Mouse (Mus musculus): ENCODE data around the gene Abtb2.

Gene Abtb2

DNA sequence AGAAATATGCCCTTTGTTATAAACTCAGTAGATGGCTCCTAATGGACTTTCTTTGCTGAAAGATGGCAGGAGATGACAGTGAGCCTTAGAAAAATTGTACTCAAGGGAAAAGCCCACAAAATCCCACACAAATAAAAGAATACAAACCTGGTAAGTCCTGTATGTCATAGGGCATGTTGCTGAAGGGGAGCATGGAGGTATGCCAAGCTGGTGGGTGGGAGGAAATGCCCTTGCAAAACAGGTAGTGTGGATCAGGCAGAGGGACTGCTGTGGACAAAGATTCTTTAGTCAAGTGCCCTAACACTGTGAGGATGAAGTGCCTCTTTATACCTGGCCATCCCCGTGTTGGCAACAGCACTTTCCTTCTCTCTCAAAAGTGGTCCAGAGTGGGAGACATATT, 126.7 kb downstream of the Abtb2 start:
- no peak for DNase-seq

DNA sequence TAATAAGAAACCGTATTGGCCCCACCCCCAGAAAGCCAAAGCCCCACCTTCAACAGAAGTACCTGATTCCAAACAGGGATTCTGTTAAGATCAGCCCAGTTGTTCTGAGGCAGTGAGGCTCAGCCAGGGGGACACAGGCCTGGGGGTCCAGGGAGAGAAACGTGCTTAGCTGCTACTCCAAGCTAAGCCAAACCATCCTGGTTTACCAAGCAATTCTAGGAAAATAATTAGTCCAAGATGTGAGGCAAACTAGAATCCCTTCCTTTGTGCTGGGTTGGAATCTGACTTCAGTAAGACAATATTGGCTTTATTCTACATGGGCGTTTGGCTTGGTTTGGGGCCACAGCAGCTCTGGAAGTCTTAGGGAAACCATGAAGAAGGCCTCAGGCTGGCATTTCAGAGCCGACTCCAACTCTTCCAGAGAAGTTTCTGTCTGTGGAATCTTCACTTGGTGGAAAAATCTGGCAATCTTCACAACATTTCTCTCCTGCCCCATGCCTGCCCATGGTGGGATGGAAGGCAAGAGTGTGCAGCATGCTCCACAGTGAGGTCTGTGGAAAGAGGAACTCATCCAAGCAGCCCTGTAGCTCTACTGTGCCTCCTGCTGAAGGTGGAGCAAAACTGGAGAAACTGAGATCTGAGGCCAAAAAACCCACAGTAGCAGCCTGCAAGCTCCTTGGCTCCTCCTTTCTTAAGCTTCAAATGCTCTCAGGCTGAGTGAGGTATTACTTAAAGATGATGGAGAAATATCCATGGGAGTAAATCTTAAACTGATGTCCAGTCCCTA, 128.9 kb downstream of the Abtb2 start:
- DNase-seq: no peak

DNA sequence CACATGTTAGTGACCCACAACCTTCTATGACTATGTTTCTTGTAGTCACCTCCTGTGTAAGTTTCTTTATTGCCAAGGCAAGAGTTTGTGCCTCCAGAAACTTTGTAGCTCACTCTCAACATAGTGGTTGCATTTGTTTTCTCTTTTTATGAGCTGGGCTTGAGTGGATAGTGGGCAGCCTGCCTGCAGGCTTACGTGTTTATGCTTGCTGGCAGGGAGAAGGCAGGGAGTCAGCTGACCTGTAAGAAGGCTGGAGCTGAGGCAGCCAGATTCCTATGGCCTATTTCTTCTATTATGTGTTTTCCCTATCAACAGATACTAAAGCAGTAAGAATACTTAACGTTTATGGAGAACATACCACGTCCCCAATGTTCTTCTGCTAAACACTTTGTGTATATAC, 130.1 kb downstream of the Abtb2 start:
- no peak for DNase-seq

- DNase-seq: no peak
Observed at GRCm38 (mm10) chr2:103700514-103700913, 134.4 kb downstream of the Abtb2 start.

DNA sequence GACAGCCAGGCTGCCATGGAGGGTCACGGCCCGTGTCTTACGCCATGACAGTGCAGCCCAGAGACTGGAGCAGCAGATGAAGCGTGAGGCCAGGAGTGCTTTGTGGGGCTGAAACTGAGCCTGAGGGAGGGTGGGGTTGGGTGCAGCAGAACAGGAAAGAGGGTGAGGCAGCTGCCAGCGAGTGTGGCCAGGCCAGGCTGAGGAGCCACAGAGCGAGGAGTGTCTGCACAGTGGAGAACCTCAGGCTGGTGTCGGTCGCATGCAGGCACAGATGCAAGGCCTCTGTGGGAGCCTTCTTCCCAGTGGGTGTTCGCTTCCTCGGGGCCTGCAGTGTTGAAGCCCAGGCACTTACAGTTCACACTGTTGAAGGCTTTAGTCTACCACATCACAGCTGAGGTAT, 137.2 kb downstream of the Abtb2 start:
- no peak for DNase-seq

- DNase-seq: no peak
Observed at GRCm38 (mm10) chr2:103703865-103704264, 137.8 kb downstream of the Abtb2 start.

DNA sequence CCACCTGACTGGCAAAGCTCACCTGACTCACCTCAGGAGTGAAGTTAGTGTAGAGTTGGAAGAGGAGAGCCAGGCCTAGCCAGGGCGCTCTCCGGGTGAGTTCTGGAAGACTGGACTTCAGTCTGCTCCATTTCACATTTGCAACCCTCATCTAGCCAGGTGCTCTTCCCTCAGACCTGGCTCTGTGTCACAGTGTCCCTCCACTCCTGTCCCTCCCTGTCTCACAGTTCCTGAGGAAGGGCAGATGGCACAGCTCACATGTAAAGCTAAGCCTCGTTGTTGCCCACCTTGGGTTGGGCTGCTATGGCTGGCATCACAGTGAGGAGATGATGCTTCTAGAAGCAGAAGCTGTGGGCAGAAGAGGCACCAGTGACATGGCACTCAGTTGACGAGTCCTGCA, 139.7 kb downstream of the Abtb2 start:
- no peak for DNase-seq

DNA sequence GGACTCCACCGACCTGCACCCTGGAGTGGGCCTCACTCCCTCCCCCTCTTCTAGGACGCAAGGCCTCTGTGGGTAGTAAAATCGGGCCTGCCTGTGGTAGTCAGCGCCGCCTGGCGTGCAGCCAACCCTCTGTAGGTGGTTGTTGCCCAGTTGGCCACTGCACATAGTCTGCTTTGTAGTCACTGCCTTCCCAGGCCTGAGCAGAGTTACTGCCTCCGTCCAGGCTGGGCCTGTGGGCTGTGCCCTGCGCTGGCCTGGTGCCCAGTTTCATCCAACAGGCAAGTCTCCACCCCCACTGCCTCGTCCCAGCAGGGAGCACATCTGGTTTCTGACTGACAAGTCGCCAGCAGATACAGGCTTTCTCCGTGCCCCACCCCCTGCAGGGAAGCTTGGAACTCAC, 140.1 kb downstream of the Abtb2 start:
- peak; percentile 54 for DNase-seq

DNA sequence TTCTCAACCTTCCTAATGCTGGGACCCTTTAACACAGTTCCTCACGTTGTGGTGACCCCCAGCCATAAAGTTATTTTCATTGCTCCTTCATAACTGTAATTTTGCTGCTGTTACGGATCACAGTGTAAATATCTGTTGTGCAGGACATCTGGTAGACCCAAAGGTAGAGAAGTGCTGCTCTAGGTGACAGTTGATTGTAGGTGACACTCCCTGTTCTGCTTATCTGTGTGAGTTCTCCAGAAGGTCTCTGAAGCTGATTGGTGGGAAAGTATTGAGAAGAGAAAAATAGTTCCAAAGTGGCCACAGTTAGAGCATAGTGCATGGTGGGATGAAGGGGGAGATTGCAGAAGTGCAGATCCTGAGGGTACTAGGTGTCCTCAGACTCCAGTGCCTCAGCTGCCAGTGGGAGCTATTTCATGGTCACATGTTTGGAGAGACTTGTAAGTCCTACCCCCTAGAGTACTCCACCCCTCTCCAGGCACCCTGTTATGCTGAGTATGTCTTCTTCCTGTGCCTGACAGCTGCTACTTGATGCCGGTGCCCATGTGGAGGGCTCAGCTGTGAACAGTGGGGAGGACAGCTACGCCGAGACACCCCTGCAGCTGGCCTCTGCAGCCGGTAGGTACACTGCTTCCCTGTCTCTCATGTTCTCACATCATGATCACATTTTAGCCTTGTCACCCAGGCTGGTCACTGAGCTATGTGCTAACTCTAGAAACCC, 141.1 kb downstream of the Abtb2 start:
- DNase-seq: no peak

- no peak for DNase-seq
Observed at GRCm38 (mm10) chr2:103710849-103711248, 144.7 kb downstream of the Abtb2 start.

- DNase-seq: no peak
Observed at GRCm38 (mm10) chr2:103713831-103714230, 147.7 kb downstream of the Abtb2 start.

- peak; percentile 14 for DNase-seq
Observed at GRCm38 (mm10) chr2:103714412-103714811, 148.3 kb downstream of the Abtb2 start.

DNA sequence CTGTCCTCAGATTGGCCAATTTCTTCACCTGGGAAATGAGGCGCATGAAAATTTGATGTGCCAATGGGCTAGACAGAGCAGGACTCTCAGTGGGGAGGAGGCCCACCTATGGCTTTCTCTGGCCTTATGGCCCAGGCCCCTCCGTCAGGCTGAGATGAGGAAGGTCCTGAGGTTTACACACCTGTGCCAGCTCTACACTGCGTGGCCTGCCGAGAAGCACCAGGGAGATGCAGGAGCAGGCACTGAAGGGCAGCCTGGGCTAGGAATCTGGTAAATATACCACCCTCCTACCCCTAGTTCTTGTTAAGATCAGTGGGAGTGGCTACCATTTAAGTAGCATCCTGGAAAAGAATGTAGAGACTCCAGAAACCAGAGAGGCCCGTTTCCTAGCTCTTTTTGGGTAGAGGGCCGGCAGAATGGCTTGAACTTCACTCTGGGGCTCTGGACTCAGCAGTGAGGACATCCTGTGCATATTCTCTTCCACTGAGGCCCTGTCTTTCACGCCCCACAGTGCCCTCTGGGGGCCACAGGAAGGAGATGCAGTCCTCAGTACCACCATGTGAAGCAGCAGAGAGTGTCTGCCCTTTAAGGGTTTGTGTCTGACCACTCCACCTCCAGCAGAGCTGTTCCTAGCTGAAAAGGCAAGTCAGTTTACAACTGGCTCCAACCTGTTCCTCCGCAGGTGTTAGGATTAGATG, 152.6 kb downstream of the Abtb2 start:
- peak; percentile 57 for DNase-seq

DNA sequence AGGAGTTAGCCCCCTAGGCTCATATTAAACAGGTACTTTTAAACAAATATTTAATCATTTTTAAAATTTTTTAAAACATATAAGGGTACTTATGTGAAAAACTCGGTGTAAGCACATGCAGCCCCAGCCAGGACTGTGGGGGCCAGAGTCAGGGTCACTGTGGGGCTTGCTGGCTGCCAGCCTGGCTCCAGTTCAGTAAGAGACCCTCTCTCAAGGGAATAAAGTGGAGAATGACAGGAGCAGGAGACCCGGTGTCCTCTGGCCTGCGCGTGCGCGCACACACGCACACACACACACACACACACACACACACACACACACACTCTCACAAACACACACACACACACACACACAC, 153.2 kb downstream of the Abtb2 start:
- no peak for DNase-seq

DNA sequence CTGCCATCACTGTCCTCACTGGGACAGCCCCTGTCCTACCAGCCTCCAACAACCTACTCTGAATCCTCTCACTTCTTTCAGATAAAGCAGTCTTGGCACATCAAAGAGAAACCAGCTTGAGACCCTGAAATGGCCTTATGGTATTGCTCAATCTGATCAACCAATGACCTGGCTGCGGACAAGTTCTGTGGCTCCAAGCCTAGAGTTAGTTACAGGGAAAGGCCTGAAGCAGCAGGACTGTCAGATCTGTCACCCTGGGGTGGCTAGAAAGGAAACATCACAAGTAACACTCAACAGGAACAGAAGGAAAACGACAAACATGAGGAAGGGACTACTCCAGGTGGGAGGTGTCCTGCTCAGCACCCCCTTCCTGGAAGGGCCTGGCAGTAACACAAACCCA, 158.4 kb downstream of the Abtb2 start:
- no peak for DNase-seq

DNA sequence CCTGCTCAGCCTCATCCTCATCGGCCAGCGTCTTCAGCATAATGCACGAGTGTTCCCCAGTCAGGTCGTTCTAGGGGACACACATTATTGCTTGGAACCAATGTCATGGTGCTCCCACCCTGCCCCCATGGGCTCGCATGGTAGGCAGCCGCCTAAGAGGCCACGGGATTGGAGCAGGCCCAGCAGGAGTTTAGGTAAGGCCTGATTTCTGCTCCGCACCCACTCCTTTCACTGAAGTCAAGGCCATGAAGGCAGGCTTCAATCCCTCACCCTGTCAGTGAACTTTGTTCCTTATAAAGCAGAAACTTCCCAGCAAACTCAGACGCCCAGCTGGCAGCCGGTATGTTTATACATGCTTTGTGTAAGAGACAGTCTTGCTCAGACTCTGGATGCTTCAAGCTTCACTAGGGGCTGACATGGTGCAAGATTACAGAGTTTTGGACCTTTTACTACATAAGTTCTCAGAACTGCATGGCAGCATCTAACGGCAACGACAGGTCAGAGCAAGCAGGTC, 162.0 kb downstream of the Abtb2 start:
- DNase-seq: no peak

GRCm38 (mm10) chr2:103730999-103731398, 164.9 kb downstream of the Abtb2 start:
- DNase-seq: no peak

GRCm38 (mm10) chr2:103731423-103731822, 165.3 kb downstream of the Abtb2 start:
- no peak for DNase-seq

DNA sequence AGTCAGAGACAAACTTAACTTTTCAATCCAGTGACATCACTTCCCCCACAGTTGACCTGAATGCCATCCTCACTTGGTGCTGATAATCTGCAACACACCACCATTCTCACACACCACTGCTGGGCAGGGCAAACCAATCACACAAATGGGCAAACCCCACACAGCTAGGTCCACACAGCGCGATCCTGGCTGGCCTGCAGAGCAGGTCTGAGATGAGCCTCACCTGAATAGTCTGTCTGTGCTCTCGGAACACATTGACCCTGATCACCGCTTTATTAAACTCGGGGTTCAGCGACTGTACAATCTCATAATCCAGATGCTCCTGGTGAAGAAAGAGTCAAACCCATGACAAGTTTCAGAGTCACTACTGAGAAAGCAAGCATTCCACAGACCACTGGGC, 176.7 kb downstream of the Abtb2 start:
- DNase-seq: no peak

GRCm38 (mm10) chr2:103743536-103743935, 177.4 kb downstream of the Abtb2 start:
- DNase-seq: no peak

GRCm38 (mm10) chr2:103743988-103744387, 177.9 kb downstream of the Abtb2 start:
- DNase-seq: peak; percentile 34

DNA sequence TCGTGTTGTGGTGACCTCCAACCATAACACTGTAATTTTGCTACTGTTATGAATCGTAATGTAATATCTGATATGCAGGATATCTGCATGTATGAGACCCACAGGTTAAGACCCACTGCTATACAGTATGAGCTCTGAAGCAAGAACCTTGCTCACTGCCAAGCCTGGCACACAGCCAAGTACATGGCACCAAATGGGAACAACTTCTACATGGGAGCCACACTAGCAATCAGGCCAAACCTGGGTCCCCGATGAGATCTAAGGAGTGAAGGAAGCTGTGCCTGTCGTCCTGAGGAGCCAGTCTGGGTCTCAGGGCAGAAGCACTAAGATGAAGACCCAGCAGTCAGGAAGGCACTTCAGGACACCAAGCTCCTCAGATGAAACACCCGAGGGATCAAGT, 179.4 kb downstream of the Abtb2 start:
- no peak for DNase-seq

GRCm38 (mm10) chr2:103746096-103746495, 180.0 kb downstream of the Abtb2 start:
- no peak for DNase-seq

GRCm38 (mm10) chr2:103746761-103747160, 180.7 kb downstream of the Abtb2 start:
- no peak for DNase-seq

All from cerebellum, adult 9-11 months (tissue).